Mouse (Mus musculus) heart, postnatal 36 days (tissue): ENCODE data around the gene P2rx7. TPM values are rescaled to one million over a fixed set of nuclear protein-coding genes. Genes with fewer than 3 reads are reported as not detected.

ENCODE experiments used
- DNase-seq, 2 experiments: peaks; one replicate each; pipeline ENCODE4 v3.0.0; 2021 to 2022
- intact Hi-C: fragments of 180-260 bp; cut with DNase I; formaldehyde crosslinking; loops from one replicate; pipeline ENCODE4 v1.15.1; 2025
- total RNA-seq, 2 experiments: library from RNA; stranded (reverse); gene quantifications; 2 replicates each; pipeline ENCODE4 v1.2.3; 2021

The P2rx7 gene
- total RNA-seq, 2 experiments from 2014 or later: 4.4 TPM

DNA sequence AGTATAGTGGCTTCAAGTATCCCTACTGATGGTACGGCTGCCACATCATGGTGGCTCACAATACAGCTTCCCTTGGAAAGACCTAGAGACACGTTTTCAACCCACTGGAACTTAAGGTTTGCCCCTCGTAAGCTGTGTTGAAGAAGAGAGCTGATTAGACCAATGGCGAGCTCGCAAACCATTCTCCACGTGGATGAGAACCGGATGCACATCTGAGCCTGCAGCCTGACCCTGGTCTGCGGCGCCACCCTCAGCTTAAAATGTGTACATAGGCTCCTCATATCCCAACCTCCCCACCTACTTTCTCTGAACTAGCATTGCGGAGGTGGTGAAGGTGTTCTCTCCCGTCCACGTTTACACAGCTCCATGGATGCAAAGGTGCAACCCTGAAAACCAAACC lies 37.6 kb downstream of the P2rx7 start:
- no peak for DNase-seq
- intact Hi-C loops: no loop called here

DNA sequence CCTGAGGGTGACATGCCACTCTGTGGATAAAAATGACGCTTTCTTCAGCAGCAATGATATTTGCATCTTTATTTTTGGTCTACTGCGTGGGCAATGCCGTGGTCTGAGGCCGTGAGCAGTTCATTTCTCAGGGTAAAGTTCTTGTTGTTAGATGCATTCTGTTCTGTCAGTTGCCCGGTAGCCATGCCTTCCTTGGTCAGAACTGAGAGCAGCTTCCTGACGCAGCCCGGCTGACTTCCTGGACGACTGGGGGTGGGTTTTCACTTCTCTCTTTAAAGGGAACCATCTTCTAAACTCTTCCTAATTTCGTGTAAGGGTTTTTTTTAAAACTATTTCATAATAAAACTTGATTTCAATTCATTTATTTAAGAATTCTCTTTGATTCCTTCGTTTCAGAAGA lies 40.2 kb downstream of the P2rx7 start:
- DNase-seq: no peak
- intact Hi-C loops: no loop called here

- intact Hi-C loops: no loop called here
- DNase-seq: no peak
These were observed 43.7 kb downstream of the P2rx7 start for GRCm38 (mm10) chr5:122687391-122687790.

- no peak for DNase-seq
- intact Hi-C loops: no loop called here
These were observed 45.4 kb downstream of the P2rx7 start for GRCm38 (mm10) chr5:122689153-122689552.

- intact Hi-C loops: no loop called here
- DNase-seq: no peak
These were observed 46.8 kb downstream of the P2rx7 start for GRCm38 (mm10) chr5:122690486-122690885.

DNA sequence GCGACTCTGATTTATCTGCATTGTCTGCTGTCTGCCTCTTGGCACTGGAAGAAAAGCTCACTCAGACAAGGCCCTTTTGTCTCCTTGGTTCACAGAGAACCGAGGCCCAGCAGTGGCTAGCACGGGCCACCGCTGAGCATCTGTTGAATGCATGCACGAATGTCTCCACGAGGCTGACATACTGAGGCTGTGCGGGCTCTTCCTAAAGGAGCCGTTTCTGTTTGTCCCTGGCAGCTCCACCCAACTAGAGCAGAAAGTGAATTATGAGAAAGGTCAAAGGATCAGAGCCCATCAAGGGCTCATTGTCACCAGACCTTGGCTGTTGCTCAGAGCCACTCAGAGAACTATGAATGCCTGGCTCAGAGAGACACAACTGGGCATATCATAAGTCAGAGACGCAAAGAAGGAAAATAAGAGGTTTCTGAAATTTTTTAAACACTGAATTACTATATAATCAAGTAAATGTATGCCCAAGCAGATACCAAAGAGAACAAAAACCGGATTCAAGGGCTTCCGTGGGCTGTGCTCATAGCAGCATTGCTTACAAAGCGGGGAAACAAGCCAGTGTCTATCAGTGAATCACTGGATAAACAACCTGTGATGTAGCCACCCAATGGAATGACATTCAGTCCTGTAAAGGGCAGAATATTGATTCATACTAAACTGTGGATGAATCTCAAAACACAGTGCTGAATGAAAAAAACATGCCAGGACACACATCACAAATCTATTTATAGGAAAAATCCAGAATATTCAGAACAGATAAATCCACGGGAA lies 49.9 kb downstream of the P2rx7 start:
- intact Hi-C loops: no loop called here
- no peak for DNase-seq

DNA sequence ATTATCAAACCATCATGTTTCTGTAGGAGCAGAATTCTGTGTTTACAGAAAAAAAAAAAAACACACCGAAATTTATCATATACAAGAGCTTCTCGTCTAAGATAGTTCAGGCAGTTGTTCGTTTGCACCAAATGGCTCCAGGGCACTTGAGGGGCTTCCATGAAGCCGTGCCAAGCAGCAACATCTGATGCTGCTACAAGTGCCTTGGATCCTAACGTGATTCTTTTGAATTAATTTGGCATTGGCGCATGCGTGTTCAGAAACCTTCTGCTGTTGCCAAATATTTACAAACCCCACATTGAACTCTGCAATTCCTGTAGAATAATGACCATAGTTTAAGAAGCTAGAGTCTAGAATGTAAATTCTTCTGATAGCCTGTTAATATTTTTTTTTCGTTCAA lies 51.8 kb downstream of the P2rx7 start:
- intact Hi-C loops: no loop called here
- no peak for DNase-seq

DNA sequence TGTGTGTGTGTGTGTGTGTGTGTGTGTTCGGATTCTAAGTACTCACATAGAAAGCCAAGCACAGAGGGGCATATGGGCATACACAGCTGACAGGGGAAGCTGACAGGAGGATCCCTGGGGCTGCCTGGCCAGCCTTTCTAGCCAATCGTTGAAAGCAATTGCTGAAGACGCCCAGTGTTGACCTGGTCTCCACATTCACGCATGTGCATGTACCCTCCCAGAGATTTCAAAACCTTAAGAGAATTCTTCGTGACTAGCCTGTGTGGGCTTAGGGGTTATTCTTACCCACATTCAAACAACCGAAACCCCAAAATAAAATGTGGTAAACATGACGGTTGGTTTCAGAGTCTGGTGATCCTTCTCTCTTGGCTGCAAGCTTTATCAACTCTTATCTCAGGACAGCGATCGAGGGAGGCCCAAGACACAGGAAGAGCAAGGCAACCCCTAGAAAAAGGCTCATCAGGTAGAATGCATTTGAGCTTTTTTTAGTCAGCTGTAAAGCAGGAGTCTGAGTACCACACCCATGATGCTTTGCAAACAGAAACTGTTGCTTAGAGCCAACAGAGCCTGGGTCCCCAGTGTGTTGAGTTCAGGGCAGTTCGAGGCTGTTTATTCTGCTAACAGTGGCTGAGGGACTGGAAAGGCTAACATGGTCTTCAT lies 54.5 kb downstream of the P2rx7 start:
- intact Hi-C loops: no loop called here
- DNase-seq: no peak

GRCm38 (mm10) chr5:122698701-122699060 lies 55.0 kb downstream of the P2rx7 start:
- intact Hi-C loops: no loop called here

GRCm38 (mm10) chr5:122700109-122700836 lies 56.6 kb downstream of the P2rx7 start:
- intact Hi-C loops: no loop called here
- DNase-seq: no peak

More at GRCm38 (mm10) chr5:122698701-122699060, 55.0 kb downstream of the P2rx7 start:
- no peak for DNase-seq

DNA sequence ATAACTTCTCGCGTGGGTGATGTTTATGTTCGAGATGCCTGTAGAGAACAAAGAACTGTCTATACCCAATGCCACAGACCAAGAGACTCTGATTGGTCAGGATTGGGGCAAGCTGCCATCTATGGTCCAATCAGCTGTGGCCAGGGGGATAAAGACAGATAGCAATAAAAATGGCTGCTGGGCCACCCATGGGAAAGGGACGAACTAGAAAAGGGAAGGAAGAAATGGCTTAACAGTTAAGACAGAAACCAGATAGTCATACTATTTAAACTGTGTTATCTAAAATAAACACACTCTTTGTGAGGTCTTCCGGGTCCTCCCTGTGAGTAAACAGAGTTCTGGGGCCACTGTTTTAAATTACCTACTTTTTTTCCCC lies 57.1 kb downstream of the P2rx7 start:
- no peak for DNase-seq
- intact Hi-C loops: no loop called here

DNA sequence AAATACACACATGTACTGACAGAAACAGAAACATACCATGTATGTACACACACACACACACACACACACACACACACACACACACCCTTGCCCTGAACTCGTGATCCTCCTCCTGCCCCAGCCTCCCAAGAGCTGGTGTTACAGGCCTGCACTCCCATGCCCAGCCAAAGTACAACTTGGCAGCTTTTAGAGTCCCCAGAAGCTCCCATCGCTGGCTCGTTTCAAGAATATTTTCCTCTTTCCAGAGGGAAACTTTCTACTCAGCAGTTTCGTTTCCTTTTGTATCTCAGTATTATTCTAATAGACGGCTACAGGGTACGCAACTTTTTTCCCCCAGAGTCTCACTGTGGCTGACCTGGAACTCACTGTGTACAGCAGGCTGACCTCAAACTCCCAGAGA lies 58.4 kb downstream of the P2rx7 start:
- no peak for DNase-seq
- intact Hi-C loops: no loop called here

DNA sequence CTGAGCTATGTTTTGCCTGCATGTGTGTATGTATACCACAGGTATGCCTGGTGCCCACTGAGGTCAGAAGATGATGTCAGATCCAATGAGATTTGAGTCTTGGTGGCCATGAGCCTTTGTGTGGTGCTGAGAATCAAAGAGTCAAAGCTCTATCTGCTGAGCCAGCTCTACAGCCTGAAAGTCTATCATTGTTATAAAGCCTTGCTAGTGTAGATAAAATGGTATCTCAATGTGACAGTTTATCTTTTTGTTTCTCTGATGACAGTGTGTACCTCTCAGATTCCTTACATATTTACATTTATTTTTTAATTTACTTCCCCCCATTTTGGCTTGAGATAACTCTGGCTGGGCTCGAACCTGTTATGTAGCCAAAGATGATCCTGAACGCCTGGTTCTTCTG lies 59.9 kb downstream of the P2rx7 start:
- DNase-seq: no peak
- intact Hi-C loops: no loop called here

GRCm38 (mm10) chr5:122704571-122704970 lies 60.9 kb downstream of the P2rx7 start:
- intact Hi-C loops: no loop called here
- DNase-seq: no peak

DNA sequence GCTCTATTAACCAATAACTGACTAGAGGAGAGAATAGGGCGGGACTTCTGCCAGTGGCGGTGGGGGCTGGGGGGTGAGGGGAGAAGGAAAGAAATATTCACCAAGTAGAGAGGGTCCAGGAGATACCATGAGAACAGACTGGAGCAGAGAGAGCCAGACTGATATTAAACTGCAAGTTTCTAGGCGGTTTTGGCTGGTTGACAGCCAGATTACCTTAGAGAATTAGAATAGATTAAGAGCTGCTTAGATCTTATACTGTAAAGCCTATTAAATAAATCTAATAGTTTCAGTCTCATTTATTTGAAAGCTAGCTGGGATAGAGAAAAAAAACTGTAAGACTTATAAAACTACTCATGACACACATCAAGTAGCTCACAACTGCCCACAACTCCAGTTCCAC lies 61.5 kb downstream of the P2rx7 start:
- intact Hi-C loops: loop anchor here (5.0 kb wide), 1 partner anchor 203 kb away; the partner anchor contains the start of gene Atp2a2
- DNase-seq: no peak

DNA sequence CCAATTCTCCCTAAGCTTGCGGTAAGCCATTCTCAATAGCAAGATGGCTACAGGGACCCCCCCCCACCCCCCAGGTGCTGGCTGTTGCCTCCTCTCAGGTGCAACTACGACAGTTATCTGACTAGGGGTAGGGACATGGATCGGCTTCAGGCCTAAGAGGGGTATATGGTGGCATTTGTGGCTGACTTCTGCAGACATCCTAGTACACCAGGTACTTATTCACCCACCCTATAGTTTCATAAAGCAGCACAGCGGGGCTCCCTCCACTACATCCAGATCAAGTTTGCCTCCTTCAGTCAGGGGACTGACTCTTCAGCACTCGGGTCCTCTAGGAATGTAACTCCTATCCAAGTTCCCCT lies 63.2 kb downstream of the P2rx7 start:
- intact Hi-C loops: loop anchor here (5.0 kb wide), 1 partner anchor 205 kb away; the partner anchor contains the start of gene Atp2a2
- no peak for DNase-seq

DNA sequence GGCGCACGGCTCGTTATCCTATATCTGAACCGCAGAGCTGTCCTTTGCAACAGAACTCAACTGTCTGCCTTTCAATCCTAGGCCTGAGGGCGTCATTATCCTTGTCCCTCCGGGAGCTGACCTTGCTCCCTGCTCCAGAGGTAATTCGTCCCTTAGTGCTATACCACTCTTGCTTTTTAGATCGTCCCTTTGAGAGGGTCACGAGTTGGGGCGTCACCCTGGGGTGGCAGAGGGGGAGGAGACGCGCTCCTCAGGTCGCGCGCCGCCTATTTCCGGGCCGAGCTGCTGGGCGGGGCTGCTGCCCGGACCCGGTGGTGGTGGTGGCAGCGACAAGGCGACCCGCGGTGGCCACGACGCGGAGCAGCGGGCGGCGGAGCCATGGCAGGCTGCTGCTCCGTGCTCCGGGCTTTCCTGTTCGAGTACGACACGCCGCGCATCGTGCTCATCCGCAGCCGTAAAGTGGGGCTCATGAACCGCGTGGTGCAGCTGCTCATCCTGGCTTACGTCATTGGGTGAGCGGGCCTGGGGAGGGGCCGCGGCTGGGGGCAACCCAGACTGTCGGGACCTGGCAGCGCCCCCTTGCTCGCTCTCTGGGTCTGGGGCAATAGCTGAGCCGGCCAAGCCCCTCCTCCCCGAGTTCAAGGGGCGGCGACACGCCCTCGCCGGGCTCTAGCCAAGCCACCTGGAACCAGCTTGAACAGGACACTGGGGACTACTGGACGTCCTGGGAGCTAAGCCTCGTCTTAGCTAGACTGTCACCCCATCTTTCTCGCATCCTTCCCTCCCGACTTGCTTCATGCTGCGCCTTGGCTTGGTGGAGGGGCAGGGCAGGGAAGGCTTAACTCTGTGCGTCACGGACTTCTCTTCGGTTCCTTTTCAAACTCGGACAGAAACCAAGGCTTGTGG lies 63.8 kb downstream of the P2rx7 start, which contains the start of gene P2rx4:
Gene P2rx4 (plus strand): TSS at position 269 of the 906 bp plus-strand sequence.
- peak; percentile 81 to 86 for DNase-seq
- intact Hi-C loops: loop anchor here (5.0 kb wide), 1 partner anchor 205 kb away; the partner anchor contains the start of gene Atp2a2

GRCm38 (mm10) chr5:122708819-122709218 lies 65.1 kb downstream of the P2rx7 start:
- intact Hi-C loops: loop anchor here (5.0 kb wide), 1 partner anchor 207 kb away; the partner anchor contains the start of gene Atp2a2

DNA sequence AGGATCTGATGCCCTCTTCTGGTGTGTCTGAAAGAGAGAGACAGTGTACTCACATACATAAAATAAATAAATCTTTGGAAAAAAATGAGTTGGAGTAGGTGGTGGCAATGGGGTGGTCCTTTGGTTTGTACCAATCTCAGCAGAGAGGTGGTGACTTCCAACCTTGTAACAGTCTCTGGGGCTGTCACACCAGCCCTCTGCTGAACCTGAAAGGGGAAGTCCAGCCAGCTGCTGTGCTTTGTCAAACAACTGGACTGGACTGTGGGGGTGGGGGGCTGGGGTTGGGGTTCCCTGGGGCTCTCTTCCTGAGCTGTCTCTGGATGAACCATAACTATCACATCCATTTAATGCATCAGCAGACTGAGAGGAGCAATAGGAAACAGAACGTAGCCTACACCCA lies 72.0 kb downstream of the P2rx7 start:
- intact Hi-C loops: no loop called here
- DNase-seq: no peak

More at GRCm38 (mm10) chr5:122708819-122709218, 65.1 kb downstream of the P2rx7 start:
- no peak for DNase-seq

DNA sequence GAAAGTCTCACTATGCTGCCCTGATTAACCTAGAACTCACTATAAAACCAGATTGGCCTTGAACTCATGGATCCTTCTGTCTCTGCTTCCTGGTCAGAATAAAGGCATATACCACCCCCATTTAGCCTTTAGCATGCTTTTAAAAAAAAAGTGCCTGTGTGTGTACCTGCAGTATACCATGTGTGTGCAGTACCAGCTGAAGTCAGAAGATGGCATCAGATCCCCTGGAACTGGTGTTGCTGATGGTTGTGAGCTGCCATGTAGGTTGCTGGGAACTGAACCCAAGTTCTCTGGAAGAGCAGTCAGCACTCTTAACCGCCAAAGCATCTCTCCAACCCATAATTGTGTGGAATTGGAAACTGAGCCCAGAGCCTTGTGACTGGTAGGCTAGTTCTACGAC lies 73.1 kb downstream of the P2rx7 start:
- intact Hi-C loops: no loop called here
- no peak for DNase-seq
